Mouse (Mus musculus) kidney, adult 2 months (tissue): ENCODE data around the gene Cox19. TPM values are rescaled to one million over a fixed set of nuclear protein-coding genes. Genes with fewer than 3 reads are reported as not detected.

Experiments
- DNase-seq: peaks from one replicate; pipeline ENCODE4 v3.0.0; 2021
- H3K27ac ChIP-seq: fragments of 200-500 bp; 2 replicates; pipeline ENCODE4 v1.5.1; 2012; ENCODE audit warnings: low read depth, low read length, control low read depth, inconsistent platforms; ENCODE audit not compliant: insufficient read depth
- H3K27me3 ChIP-seq: fragments of 200-500 bp; replicated peaks from 2 replicates; pipeline ENCODE4 v1.6.1; 2012; ENCODE audit warnings: mild to moderate bottlenecking, moderate library complexity, low read length, inconsistent platforms; ENCODE audit not compliant: control insufficient read depth, insufficient read depth
- H3K36me3 ChIP-seq: fragments of 200-500 bp; 2 replicates; pipeline ENCODE4 v1.6.1; 2012; ENCODE audit warnings: mild to moderate bottlenecking, moderate library complexity, low read length, inconsistent platforms; ENCODE audit not compliant: control insufficient read depth, insufficient read depth
- H3K4me1 ChIP-seq: fragments of 200-500 bp; 2 replicates; pipeline ENCODE4 v1.6.1; 2011; ENCODE audit warnings: low read length; ENCODE audit not compliant: control insufficient read depth, insufficient read depth
- H3K4me3 ChIP-seq: fragments of 200-500 bp; 2 replicates; pipeline ENCODE4 v1.5.1; 2011; ENCODE audit warnings: mild to moderate bottlenecking, low read depth, low read length, control low read depth; ENCODE audit not compliant: insufficient read depth
- CTCF ChIP-seq: fragments of 200-500 bp; conservative IDR thresholded peaks from 2 replicates; pipeline ENCODE4 v1.5.1; 2011; ENCODE audit warnings: low read depth, mild to moderate bottlenecking, control low read depth, low read length, moderate library complexity, mixed read lengths; ENCODE audit not compliant: insufficient read depth, insufficient read length
- POLR2A ChIP-seq: fragments of 200-500 bp; IDR thresholded peaks from one replicate; pipeline ENCODE4 v1.6.1; 2011; ENCODE audit warnings: low read depth, low read length, control low read depth
- WGBS: fragments of 180-500 bp; shearing (Covaris S2); methylation state at CpG from one replicate; pipeline ENCODE4 v1.1.7; 2018; 5-methylcytosine and 5-hydroxymethylcytosine counted together
- polyA plus RNA-seq: library from polyadenylated mRNA; depleted of rRNA; stranded (reverse); fragments of >200 nt; gene quantifications from 2 replicates; pipeline ENCODE4 v1.2.3, GENCODE M21; 2012

Gene Cox19
- polyA plus RNA-seq, 1 experiment: 114 TPM

DNA sequence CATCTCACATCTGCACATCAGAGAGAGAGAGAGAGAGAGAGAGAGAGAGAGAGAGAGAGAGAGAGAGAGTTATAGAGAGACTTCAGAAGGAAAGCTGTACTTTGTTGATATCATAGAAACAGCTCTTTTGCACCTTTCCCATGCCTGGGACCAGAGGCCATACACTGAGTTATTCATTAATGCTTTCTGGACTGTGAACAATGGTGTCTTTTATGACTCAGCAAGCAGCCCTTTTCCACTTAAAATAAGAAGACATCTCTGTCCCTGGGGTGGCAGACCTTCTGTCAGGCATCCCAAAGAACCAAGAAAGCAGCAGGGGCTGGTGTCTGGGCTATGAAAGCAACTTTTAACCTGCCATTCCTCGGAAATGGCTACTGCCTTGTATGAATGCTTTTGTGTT is 4.0 kb downstream of the Cox19 start:
- H3K27me3 ChIP-seq: no peaks in the 10 kb centered on the region
- peak; percentile 79 for DNase-seq
- H3K4me3 ChIP-seq: no peak overlapping the region
- WGBS: 43% methylated on average over 1 of the region's 1 CpGs
- peaks cover 16% of the 10 kb centered on the region for H3K4me1 ChIP-seq
- H3K27ac ChIP-seq: peak overlapping the region; percentile 73
- no peak for TF ChIP-seq POLR2A
- TF ChIP-seq CTCF: no peak
- no peaks in the 10 kb centered on the region for H3K36me3 ChIP-seq

DNA sequence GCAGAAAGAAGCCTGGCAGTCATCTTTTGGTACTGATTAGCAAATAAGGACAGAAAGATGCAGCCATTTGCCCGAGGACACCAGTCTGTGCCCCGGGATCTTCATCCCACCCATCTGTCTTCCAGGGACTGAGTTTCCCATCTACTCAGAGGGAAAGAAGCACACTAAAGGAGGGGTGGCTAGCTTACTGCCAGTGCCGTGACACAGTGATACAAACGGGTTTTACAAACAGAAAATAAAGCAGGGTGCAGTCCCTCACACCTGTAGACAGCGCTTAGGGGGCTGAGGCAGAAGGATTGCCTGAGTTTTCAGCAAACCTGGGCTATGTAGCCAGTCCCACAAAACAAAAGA is 5.9 kb downstream of the Cox19 start:
- no peak for DNase-seq
- Histone ChIP-seq H3K27ac (peak overlapping the region; percentile 77), H3K4me1 (peaks cover 16% of the 10 kb centered on the region), H3K36me3 (no peaks in the 10 kb centered on the region; the same call in 1 of the 2 replicates), H3K27me3 (no peaks in the 10 kb centered on the region), H3K4me3 (peak overlapping the region; percentile 18; the same call in 1 of the 2 replicates)
- no peak for TF ChIP-seq POLR2A
- no peak for TF ChIP-seq CTCF
- WGBS: 11% methylated on average over 5 of the region's 5 CpGs

DNA sequence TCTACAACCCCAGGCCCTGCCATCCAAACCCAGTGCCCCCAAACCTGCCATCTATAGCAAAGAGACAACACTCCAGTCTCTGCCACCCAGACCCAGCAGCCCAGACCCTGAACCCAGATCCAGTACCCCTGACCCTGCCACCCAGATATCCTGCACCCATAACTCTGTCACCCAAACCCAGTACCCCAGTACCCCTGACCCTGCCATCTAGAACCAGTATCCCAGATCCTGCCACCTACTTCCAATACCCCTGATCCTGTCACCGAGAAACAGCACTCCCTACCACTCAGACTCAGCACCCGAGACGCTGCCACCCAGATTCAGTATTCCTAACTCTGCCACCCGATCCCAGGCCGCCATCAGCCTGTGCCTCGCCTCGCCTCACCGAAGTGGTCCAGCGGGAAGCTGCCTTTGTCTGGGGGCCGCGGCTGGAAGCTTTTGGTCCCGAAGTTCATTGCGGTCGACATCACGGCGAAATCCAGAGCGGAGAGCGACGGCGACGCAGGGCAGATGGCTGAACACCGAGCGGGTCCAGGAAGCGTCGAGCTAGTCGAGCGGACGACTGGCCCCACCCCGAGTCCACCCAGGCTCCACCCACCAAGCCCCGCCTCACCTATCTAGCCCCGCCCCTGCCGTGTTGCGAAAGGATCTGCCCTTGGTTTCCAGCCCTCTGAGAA is 6.4 kb downstream of the Cox19 start:
- H3K4me3 ChIP-seq: peak overlapping the region; percentile 96
- peaks cover 16% of the 10 kb centered on the region for H3K4me1 ChIP-seq
- peak; percentile 98 for DNase-seq
- WGBS: under 1% methylated on average over 33 of the region's 33 CpGs
- no peaks in the 10 kb centered on the region for H3K27me3 ChIP-seq
- H3K36me3 ChIP-seq: no peaks in the 10 kb centered on the region; the same call in 1 of the 2 replicates
- TF ChIP-seq CTCF (no peak; the same call in 1 of the 2 replicates), POLR2A (peak; percentile 90)
- peak overlapping the region; percentile 81 for H3K27ac ChIP-seq

DNA sequence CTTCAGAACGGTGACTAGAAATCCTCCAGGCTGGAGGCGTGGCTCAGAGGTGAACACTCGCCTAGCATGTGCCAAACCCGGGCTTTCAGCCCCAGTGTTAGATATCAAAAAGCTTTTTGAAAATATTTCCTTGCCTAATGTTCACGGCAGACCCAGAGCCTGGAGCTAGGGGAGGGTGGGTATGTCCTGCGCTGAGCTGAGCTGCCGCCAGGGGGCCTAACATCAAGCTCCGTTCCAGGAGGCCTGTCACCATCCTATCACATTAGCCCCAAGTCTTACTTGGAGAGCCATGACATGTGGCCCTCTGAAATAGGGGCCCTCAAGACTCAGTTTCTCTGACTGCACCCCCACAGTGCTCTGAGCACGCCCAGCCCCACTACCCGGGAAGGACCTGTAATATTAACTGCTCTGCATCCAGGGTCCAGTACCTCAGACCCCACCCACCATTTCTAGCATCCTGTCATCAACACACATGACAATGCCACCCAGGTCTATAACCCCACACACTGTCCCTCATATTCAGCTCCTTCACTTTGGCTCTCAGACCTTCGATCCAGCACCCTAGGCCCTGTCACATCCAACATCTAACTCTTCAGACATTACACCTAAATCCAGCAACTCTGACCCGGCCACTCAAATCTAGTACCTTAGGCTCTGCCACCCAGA is 7.1 kb downstream of the Cox19 start:
- Histone ChIP-seq H3K4me1 (peaks cover 16% of the 10 kb centered on the region), H3K27ac (no peak overlapping the region), H3K4me3 (peak overlapping the region; percentile 96), H3K36me3 (no peaks in the 10 kb centered on the region; the same call in 1 of the 2 replicates), H3K27me3 (no peaks in the 10 kb centered on the region)
- peak; percentile 79 for DNase-seq
- TF ChIP-seq POLR2A: no peak
- TF ChIP-seq CTCF: peak; percentile 84
- WGBS: 4% methylated on average over 12 of the region's 12 CpGs

DNA sequence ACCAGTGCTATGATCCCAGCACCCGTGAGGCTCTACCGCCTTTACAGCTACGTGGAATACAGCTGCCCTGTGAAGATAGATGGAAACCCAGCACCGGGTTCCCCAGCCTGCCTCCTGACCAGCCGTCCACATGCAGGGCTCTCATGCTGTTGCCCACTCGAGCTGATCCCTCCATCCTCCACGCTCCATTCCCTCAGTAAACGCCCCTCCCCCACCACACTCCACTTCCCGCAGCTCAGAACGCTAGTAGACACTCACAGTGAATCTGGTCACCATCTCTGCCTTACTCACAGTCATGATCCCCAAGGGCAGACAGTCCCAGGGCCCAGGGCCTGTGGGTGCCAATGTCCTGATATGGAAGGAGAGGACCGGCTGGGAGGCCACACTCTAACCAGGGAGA is 12.3 kb downstream of the Cox19 start:
- Histone ChIP-seq H3K27ac (no peak overlapping the region), H3K4me3 (no peak overlapping the region), H3K27me3 (no peaks in the 10 kb centered on the region), H3K4me1 (peaks cover 9% of the 10 kb centered on the region), H3K36me3 (no peaks in the 10 kb centered on the region; the same call in 1 of the 2 replicates)
- WGBS: 64% methylated on average over 11 of the region's 11 CpGs
- TF ChIP-seq CTCF: no peak
- no peak for TF ChIP-seq POLR2A
- DNase-seq: no peak

DNA sequence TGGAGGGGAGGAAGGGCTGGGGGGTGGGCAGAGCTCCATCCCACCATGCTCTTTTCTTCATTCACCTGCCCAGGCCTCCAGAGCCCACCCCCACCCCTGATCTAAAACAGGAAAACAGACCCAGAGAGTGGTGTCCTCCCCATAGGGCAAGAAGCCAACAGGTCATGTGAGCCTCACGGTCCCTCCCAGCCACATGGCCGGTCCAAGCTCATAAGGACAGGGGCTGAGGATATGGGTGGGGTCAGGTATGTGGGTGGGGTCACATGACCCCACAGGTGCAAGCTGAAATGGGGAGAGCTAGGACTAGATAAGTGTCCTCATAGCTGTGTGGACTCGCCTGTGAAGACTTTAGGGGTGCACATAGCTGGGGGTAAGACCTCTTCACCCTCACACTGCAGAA is 12.8 kb downstream of the Cox19 start:
- Histone ChIP-seq H3K4me3 (no peak overlapping the region), H3K4me1 (peaks cover 9% of the 10 kb centered on the region), H3K27ac (no peak overlapping the region), H3K27me3 (no peaks in the 10 kb centered on the region), H3K36me3 (no peaks in the 10 kb centered on the region; the same call in 1 of the 2 replicates)
- WGBS: 38% methylated on average over 3 of the region's 3 CpGs
- TF ChIP-seq POLR2A: no peak
- no peak for TF ChIP-seq CTCF
- DNase-seq: peak; percentile 77

DNA sequence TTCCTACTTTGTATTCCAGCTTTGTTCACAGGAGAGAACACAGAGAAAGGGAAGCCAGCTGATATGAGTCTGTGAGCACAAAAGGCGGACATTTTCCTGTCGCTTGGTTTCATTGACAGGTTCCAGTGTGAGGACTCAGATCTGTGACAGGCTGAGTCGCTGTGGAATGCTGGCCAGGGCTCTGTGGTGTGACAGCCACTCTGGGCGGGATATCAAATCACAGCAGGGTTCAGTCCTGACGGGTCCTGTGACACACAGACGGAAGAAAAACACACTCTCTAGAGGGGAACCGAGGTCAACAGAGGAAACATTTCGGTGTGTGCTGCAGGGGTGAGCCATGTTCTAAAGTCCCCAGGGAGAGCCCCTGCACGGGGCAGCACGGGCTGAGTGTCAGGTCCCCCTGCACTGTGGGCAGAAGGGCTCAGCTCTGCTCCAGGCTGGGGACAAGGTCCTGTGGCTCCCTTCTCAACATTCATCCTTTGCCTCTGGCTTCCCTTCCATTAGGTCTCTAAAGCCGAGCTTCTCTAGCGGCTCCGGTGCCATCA is 13.3 kb downstream of the Cox19 start:
- no peak overlapping the region for H3K27ac ChIP-seq
- WGBS: 39% methylated on average over 13 of the region's 13 CpGs
- H3K4me3 ChIP-seq: no peak overlapping the region
- TF ChIP-seq POLR2A: no peak
- H3K36me3 ChIP-seq: no peaks in the 10 kb centered on the region; the same call in 1 of the 2 replicates
- H3K27me3 ChIP-seq: no peaks in the 10 kb centered on the region
- DNase-seq: no peak
- H3K4me1 ChIP-seq: peaks cover 9% of the 10 kb centered on the region
